Mouse (Mus musculus): ENCODE results near the gene Tmem108. TPM values are rescaled to one million over a fixed set of nuclear protein-coding genes. Genes with fewer than 3 reads are reported as not detected.

The Tmem108 gene
- total RNA-seq, 2 experiments from 2014 or later = 3.0 to 3.9 TPM

DNA sequence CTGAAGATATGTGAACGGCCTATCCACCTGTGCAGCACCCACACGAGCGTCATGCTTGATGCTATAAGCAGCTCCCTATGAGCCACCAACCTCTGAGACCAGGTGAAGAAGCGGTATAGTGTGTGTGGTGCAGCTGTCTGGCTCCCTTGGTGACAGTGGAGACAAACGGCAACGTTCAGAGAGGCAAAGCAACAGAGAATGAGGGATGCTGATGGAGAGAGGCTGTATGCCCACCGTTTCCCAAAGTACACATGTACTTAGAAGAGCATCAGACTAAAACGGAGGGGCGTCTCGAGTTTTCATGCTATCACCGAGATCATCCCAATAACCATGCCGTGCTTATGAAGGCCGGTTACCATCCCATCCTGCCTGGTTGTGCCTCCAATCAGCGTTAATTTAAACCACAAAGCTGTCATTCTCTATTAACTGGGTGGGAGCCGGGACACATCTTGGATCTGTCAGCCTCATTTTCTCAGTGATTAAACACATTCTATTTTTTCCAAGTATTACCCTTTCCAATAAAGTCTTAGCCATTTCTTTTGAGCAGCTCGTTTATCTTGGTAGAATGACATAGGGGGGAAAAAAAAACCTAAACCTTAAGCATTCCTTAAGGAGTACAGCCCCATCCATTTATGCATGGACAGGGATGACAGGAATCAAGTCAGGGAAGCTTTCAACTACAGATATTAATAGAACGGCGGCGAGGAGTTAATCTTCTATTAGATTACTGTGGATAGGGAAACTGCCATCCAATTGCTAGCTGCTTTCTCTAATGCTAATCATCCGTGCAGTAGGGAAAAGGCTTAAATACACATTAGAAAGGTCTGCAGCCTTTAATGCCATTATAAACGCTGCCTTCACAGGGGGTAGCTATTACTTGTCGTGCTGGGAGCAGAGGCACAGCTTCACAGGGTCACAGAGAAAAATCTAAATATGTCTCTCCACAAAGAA lies 214.7 kb downstream of the Tmem108 start:
- DNase-seq = no peak

DNA sequence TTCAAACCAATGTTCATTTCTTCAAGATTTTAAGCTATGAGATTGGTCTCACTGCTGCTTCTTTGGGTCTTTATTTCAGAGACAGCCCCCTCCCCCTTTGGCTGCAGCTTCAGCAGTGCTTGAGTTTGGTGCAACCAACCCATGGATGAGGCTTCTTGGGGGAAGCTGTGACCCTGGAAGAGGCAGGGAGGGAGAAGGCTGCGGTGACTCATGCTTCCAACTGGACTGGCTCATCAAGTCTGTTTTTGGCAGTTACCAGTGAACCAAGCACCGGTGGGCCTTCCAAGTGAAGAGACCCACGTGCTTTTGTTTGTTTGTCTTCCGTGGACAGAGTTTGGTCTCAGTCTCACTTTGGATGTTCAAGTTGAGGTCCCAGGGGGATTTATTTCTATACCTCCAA lies 215.9 kb downstream of the Tmem108 start:
- DNase-seq = no peak

GRCm38 (mm10) chr9:103545271-103545670 lies 216.4 kb downstream of the Tmem108 start:
- no peak for DNase-seq

DNA sequence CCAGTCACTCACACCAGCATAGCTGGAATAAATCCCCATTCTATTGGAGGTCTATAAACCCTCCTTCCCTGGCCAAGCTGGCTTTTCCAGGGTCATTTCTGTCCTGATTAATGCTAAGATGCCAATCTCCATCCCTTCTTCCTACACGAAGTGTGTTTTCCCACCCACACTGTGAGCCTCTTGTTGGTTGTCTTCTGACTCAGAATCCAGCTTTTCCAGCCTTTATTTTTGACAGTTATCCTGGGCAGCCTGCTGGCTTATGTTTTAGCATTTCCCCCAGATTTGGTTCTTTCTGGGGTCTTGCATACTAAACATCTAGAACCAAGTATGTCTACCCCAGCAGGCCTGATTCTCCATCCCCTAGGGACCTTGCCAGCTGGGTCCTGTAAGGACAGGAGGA lies 217.0 kb downstream of the Tmem108 start:
- DNase-seq = no peak

- DNase-seq = no peak
Measured at GRCm38 (mm10) chr9:103540518-103540917, 221.1 kb downstream of the Tmem108 start.

DNA sequence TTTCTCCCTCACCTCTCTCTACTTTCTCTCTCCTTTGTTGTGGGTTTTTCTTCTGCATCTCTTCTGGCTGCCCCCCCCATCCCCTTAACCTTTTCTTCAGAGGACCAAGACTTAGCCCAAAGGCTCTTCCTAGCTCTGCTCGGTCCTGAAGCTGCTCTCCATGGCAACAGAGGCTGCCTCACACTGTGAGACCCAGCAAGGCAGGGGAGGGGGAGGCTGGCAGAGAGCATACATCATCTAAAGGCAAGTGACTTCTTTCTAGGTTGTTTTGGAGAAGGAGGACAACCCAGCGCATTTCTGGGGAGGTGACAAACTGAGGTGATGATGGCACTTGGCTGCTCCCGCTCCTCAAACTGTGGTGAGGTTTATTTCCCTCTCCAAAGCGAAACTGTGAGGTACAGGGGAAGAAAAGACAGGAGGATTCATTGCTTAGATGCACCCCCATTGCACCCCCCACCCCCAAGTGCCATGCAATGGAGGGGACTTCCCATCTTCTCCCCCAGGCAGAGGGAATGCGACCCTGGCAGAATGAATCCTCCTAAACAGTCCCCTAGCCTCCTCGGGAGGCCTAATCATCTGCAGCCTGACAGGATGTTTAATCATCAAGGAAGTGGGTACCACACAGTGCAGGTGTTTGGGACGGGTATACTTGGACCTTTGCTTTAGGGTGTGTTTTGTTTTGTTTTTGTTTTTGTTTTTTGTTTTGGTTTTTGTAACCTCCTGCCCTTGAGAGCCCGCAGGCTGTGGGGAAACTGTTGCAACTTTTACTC lies 223.4 kb downstream of the Tmem108 start:
- DNase-seq = no peak

DNA sequence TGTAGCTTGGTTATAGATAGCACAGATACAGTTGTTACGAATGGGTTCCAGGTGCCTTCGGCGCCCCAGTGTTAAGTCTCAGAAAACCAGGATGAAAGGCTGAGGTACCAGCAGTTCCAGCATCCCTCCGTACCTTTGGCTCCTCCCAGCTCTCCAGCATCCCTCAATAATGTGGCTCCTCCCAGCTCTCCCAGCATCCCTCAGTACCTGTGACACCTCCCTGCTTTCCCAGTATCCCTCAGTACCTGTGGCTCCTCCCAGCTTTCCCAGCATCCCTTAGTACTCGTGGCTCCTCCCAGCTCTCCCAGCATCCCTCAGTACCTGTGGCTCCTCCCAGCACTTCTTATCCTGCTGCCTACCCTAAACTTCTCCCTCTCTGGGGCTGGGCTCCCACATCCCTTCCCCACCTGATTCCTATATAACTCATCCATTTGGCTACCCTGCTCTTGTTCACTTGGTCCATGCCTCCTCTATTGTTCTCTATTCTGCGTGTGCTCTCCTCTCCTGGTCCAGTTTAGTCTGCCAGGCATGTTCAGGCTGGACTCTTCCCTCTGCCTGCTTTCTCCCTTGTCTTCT lies 225.5 kb downstream of the Tmem108 start:
- DNase-seq = no peak

DNA sequence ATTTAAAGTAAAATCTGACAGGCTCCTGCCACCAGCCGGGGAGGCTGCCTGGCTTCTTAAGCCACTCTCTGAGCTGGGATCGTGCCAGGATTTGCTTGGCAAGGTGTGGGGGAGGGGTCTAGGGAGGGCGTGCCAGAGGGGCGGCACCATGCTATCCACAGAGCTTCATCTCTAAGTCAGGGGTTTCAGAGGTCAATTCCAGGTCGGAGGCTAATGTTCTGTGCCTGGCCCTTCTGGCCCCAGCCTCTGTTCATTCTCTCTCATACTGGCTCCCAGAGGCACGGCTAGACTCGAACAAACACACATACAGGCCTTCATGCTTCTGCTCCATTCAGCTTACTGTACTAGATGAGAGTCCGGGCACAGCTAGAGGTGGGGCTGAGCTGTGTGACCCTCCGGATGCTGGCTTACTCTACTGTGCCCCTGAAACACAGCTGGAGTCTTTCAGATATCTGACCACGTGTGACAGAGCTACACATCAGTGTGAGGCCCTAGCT lies 236.5 kb downstream of the Tmem108 start:
- no peak for DNase-seq

DNA sequence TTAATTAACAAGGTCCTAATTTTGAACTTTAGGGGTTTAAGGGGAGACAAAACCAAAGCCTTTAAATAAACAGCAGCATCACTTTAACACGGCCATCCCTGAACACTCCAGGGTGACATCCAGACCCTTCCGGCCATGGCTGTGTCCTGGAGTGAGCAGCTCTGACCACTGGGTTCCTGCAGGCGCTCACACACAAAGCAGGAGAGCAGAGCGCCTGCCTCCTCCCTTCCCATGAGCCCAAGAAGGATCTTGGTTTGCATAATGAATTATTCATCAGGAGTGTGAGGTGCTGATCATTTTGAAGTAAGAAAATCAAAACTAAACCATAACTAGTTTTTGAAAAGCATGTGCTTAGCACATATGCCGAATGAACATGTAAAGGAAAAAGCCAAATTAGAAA lies 237.0 kb downstream of the Tmem108 start:
- no peak for DNase-seq

DNA sequence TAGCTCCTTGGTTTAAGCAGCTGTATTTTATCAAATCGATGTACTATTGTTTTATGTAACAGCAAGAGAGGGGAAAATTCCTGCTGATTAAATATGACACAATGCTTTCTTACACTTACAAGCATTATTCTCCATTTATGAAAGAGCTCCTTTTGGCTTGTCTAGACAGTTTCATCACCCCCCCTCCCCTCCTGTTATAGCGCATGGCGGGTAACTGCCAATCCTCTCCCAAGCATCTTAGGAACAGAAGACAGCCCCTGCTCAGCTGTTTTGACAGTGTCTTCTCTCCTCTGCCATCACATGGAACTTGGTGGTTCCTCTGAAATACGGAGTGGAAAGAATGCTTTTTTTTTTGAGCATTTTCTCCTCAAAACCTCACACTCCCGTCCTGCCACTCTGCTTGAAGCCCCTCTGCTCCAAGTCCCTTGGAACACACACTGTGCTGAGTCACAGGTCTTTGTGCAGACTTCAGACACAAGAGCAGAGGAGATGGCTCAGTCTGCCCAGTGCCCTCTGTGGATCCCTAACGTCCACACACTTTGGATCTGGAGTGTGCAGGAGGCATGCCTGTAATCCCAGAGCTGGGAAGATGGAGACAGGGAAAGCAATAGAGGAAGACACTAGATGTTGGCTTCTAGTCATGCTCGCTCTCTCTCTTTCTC lies 237.8 kb downstream of the Tmem108 start:
- DNase-seq = no peak

- DNase-seq = no peak
Measured at GRCm38 (mm10) chr9:103523008-103523407, 238.6 kb downstream of the Tmem108 start.

DNA sequence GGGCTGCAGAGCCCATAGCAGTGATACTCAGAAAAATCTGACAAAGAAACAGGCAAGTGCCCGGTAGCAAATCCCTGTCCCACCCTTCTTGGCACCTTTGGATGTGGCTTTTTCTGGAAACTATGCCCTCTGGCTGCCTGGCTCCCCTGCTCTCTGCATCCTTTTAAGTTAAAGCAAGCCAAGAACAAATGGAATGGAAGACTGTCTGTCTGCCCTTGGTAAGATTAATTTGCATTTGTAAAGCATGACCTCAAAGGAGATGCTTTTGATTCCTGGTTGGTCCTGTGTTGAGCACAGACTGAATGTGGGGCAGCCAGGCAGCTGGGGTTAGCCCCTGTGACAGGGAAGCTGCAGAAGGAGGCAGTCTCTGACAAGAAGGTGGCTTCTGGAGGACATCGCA lies 247.8 kb downstream of the Tmem108 start:
- DNase-seq = no peak

- no peak for DNase-seq
Measured at GRCm38 (mm10) chr9:103512257-103512656, 249.4 kb downstream of the Tmem108 start.

GRCm38 (mm10) chr9:103506968-103507584 lies 254.6 kb downstream of the Tmem108 start:
- no peak for DNase-seq

DNA sequence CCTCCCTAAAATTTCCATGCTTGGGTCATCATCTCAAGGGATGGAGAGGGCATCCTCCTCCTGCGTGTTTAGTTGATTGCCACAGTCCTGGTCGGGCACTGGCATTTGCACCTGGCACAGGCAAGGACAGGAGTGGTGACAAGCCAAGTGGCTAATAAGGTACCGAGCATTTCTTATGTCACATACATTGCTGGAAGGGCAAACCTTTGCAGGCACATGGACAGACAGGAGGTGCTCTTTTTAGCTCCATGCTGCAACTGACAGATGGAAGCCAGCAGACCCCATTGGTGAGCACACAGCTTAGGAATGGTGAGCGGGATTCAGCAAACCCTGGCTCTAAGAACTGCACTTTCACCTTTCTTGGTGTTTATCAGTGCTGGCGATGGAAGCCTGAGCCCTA lies 256.6 kb downstream of the Tmem108 start:
- DNase-seq = no peak

GRCm38 (mm10) chr9:103504646-103505045 lies 257.0 kb downstream of the Tmem108 start:
- DNase-seq = no peak

DNA sequence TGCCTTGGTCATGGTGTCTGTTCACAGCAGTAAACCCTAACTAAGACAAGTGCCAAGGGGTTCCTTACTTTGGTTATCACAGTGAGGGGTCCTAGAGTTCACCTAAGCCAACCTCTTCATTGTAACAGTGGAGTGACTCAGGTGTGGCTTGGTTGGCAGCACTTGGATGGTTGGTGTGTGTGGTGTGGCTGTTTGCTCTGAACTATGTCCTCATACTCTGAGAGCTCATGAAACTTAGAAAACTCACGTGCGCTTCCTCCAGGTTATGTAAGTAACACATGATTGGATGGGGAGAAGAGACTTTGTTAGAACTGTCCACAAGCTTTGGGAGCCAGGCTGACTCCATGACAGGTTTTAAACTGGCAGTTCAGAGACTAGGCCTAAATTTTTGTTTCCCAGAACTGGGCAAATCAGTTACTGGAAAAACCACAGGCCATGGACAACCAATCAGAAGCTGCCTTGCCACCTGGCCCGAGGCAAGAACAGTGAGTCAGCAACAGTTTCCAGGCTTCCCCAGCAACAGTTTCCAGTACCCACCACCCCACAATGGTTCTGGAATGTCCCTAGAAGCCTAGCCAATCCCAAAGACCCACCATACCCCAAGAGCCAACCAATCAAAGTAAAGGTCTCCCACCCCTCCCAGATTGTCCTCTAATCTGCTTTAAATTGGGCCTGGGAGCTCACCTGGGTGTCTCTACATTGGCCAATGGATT lies 257.9 kb downstream of the Tmem108 start:
- no peak for DNase-seq

DNA sequence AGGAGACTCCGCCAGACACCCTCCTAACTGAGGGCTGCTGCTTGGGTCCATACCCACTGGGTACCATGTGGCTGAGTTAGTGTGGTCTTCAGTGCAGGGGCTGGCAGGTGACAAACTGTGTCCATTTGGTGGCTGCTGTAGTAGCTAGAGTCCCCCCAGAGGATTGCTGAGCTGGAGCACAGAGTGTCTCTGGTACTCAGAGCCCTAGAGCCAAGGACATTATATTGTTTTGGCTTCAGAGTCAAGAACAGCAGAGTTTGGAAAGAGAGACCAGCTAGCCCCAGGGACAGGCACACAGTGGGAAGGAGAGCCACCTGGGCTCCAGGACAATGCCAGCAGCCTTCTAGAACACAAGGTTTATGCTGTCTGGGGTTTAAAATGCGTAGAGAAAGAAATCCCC lies 259.0 kb downstream of the Tmem108 start:
- no peak for DNase-seq

DNA sequence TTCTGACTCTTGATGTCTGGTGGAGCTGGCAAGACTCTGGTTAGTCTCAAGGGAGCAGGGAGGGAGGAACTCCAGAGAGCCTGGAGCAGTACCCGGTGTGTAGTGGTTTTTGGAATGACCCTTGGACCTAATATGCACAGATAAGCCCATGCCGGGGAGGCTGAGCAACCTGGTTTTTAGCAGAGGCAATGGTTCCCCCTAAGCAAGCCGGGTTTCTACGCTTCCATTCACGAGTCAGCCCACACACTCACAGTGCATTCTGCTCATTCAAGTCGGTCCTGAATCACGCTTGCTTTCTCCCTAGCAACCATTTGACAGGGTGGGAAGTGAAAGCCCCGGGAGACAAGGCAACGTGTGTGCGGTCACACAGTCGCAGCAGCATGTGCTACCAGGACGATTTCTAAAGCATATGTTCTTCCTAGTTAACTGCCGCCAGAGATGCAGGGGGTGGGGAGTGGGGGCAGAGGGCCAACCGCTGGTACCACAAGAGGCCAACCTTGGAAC lies 259.7 kb downstream of the Tmem108 start:
- DNase-seq = no peak

GRCm38 (mm10) chr9:103499366-103499765 lies 262.3 kb downstream of the Tmem108 start:
- no peak for DNase-seq

GRCm38 (mm10) chr9:103498699-103499098 lies 262.9 kb downstream of the Tmem108 start:
- DNase-seq = no peak
